Mouse (Mus musculus): ENCODE measurements around the gene Tsr1. TPM values are rescaled to one million over a fixed set of nuclear protein-coding genes. Genes with fewer than 3 reads are reported as not detected.

Tsr1 gene
- 41.7 and 54.8 TPM in 2 replicates for polyA plus RNA-seq (2014; fragmentation: Nextera tagmentation; extraction: Ambion mirVana)

DNA sequence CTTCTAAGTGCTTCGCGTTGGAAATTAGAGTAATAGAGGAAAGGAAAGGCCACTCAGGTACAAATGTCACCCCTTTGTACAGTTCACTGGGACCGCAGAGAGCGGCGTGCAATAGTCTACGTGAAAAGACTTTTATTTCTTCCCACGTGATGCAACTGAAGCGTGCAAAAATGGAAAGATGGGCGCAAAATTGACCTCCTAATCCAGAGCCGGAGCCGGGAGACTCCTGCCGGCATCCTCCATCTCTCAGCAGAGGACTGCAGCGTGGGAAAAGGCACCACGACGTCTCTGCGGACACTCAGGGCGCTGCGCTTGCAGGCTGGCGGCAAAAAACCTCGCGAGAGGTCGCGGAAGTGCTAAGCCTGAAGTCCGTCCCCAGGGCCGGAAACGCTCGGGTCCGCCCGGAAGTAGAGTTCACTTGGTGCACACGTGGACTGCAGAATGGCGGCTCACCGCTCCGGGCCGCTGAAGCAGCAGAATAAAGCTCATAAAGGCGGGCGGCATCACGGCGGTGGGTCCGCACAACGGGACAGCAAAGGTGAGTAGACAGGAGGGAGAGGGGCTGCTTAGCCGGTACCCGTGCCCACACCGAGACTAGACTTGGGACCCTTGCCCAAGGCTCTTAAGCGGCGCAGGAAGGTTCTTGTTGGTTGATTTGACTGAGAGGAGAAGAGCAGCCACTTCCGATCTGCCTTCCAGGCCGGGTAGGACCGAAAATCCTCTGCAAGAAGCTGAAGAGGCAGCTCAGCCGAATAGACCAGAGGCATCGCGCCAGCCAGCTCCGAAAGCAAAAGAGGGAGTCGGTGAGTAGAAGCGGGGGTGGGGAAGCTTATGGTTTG is at the start of gene Tsr1:
Tsr1 (plus strand) TSS at position 394 of the 839 bp plus-strand sequence.
- H3K36me3 ChIP-seq (ENCODE audit: control insufficient read depth, insufficient read depth, low read length) = peaks cover 35% of the 10 kb centered on the region
- H3K4me3 ChIP-seq (ENCODE audit: low read length) = peak within 1 kb of the TSS; percentile 77
- H3K27ac ChIP-seq (ENCODE audit: low read depth, low read length) = peak within 1 kb of the TSS; percentile 85
- H3K4me1 ChIP-seq (ENCODE audit: control insufficient read depth, insufficient read depth, low read length) = 0 out of 2 replicates have a peak, but pooled peaks cover 7% of the 10 kb centered on the region
- H3K4me2 ChIP-seq (replicated peaks; ENCODE audit: low read depth, low read length) = peak within 1 kb of the TSS; percentile 98
- peak; percentile 88 for ATAC-seq (ENCODE audit: low FRiP score, low TSS enrichment)
- H3K9me3 ChIP-seq (ENCODE audit: control insufficient read depth, low read length) = no peaks in the 10 kb centered on the region
- WGBS = under 1% methylated on average over 54 of the region's 54 CpGs
- H3K9ac ChIP-seq (ENCODE audit: low read depth, low read length) = peak within 1 kb of the TSS; percentile 83
- H3K27me3 ChIP-seq (ENCODE audit: control insufficient read depth, insufficient read depth, low read length) = no peaks in the 10 kb centered on the region

DNA sequence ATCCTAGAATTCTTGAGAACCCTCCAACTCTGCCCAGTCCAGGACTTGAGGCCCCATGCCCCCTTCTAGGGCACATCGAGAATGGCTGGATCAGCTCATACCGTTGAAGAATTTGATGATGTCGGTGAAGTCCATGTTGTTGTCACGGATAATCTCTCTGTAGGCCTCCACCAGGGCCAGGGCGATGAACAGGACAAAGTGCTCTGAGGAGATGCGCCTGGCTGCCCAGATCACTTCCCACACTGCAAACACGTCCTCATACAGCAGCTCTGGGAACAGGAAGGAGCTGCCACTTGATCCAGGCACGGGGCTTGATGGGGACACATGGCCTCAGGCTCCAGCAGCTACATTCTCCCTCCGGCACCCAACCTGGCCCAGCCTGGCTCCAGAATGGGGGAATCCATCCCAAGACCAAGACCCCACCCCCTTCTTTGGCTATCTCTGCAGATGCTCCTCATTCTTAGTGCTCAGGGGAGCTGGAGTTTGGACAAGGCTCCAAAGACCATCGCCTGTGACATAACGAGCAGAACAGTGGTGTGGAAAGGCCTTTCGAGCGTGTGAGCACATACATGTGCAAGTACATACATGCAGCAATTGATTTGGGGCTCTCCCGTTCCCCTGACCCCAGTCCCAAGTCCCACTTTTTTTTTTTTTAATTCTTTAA is 46.7 kb upstream of the Tsr1 start:
- Histone ChIP-seq H3K27ac (ENCODE audit: low read depth, low read length) (peak overlapping the region; percentile 37; the same call in 1 of the 2 replicates), H3K27me3 (ENCODE audit: control insufficient read depth, insufficient read depth, low read length) (no peaks in the 10 kb centered on the region), H3K4me2 (replicated peaks; ENCODE audit: low read depth, low read length) (no peak overlapping the region), H3K36me3 (ENCODE audit: control insufficient read depth, insufficient read depth, low read length) (peaks cover 2% of the 10 kb centered on the region; the same call in 1 of the 2 replicates), H3K4me3 (ENCODE audit: low read length) (no peak overlapping the region), H3K9ac (ENCODE audit: low read depth, low read length) (no peak overlapping the region), H3K4me1 (ENCODE audit: control insufficient read depth, insufficient read depth, low read length) (peaks cover 22% of the 10 kb centered on the region), H3K9me3 (ENCODE audit: control insufficient read depth, low read length) (no peaks in the 10 kb centered on the region)
- peak; percentile 29; the same call in 1 of the 2 replicates for ATAC-seq (ENCODE audit: low FRiP score, low TSS enrichment)
- WGBS = 59% methylated on average over 14 of the region's 14 CpGs

DNA sequence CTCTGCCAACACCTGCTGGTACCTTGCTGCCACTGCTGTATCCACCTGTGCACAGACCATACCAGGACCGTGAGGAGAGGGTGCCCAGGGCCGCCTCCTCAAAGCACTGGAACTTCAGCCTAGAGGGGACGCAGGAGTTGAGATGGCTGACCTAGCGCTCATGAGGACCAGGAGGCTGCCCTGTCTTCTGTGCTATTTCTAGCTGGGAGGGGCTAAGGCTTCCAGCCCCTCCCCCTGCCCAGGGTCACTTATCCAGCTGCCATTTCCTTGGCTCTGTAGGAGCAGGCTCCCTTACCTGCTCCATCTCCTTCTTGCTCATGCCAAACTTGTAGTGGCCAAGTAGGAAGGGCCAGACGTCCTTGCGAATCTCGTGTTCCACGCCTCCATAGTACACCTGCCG is 40.1 kb upstream of the Tsr1 start:
- Histone ChIP-seq H3K9me3 (ENCODE audit: control insufficient read depth, low read length) (no peaks in the 10 kb centered on the region), H3K4me1 (ENCODE audit: control insufficient read depth, insufficient read depth, low read length) (no peaks in the 10 kb centered on the region), H3K36me3 (ENCODE audit: control insufficient read depth, insufficient read depth, low read length) (no peaks in the 10 kb centered on the region), H3K9ac (ENCODE audit: low read depth, low read length) (no peak overlapping the region), H3K4me3 (ENCODE audit: low read length) (no peak overlapping the region), H3K4me2 (replicated peaks; ENCODE audit: low read depth, low read length) (no peak overlapping the region), H3K27ac (ENCODE audit: low read depth, low read length) (no peak overlapping the region), H3K27me3 (ENCODE audit: control insufficient read depth, insufficient read depth, low read length) (no peaks in the 10 kb centered on the region)
- ATAC-seq (ENCODE audit: low FRiP score, low TSS enrichment) = no peak
- WGBS = 86% methylated on average over 9 of the region's 9 CpGs

DNA sequence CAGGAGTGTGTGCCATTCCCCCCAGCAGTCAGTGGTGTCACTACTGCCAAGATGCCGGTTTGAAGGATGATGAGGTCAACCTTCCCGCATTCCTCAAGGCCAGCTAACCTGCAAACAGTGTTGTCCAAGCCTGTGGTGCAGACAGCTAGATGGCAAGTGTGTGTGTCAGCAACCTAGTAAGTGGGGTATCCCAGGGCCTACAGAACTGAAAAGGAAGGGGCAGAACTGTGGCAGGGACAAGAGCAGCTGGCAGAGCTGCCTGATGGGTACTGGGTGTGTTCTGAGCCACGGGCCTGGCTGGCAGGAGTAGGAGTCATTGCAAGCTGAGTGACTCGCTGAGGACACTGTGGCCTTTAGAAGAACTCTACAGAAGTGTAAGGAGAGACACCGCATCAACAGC is 35.7 kb upstream of the Tsr1 start:
- Histone ChIP-seq H3K27ac (ENCODE audit: low read depth, low read length) (no peak overlapping the region), H3K4me2 (replicated peaks; ENCODE audit: low read depth, low read length) (no peak overlapping the region), H3K9me3 (ENCODE audit: control insufficient read depth, low read length) (no peaks in the 10 kb centered on the region), H3K9ac (ENCODE audit: low read depth, low read length) (no peak overlapping the region), H3K27me3 (ENCODE audit: control insufficient read depth, insufficient read depth, low read length) (no peaks in the 10 kb centered on the region), H3K4me1 (ENCODE audit: control insufficient read depth, insufficient read depth, low read length) (no peaks in the 10 kb centered on the region), H3K36me3 (ENCODE audit: control insufficient read depth, insufficient read depth, low read length) (no peaks in the 10 kb centered on the region), H3K4me3 (ENCODE audit: low read length) (no peak overlapping the region)
- WGBS = 79% methylated on average over 5 of the region's 5 CpGs
- no peak for ATAC-seq (ENCODE audit: low FRiP score, low TSS enrichment)

- no peak for ATAC-seq (ENCODE audit: low FRiP score, low TSS enrichment)
- WGBS = 25% methylated on average over 11 of the region's 11 CpGs
- Histone ChIP-seq H3K4me3 (ENCODE audit: low read length) (no peak overlapping the region), H3K9ac (ENCODE audit: low read depth, low read length) (no peak overlapping the region), H3K36me3 (ENCODE audit: control insufficient read depth, insufficient read depth, low read length) (no peaks in the 10 kb centered on the region), H3K27me3 (ENCODE audit: control insufficient read depth, insufficient read depth, low read length) (no peaks in the 10 kb centered on the region), H3K27ac (ENCODE audit: low read depth, low read length) (no peak overlapping the region), H3K4me1 (ENCODE audit: control insufficient read depth, insufficient read depth, low read length) (no peaks in the 10 kb centered on the region), H3K9me3 (ENCODE audit: control insufficient read depth, low read length) (no peaks in the 10 kb centered on the region), H3K4me2 (replicated peaks; ENCODE audit: low read depth, low read length) (no peak overlapping the region)
These were observed 34.4 kb upstream of the Tsr1 start for GRCm38 (mm10) chr11:74863471-74863870.

DNA sequence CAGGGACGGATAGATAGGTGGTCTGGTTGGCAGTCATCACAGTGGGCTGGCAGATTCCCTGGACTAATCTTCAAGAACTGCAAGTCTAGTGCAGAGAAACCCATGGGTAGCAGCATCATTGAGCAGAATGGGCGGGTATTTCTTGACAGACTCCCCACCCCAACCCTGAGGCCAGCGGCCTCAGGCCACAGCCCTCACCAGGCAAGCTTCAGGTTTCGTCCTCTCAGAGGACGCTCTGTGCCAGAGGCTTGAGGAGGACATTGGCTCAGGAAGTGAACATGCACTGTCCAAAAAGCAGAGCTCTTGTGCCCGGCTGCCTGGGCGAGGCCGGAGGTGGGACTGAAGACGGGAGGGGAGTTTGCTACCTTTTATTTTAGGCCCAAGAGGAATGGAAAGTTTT is 33.5 kb upstream of the Tsr1 start:
- no peak for ATAC-seq (ENCODE audit: low FRiP score, low TSS enrichment)
- no peak overlapping the region for H3K9ac ChIP-seq (ENCODE audit: low read depth, low read length)
- H3K4me2 ChIP-seq (replicated peaks; ENCODE audit: low read depth, low read length) = no peak overlapping the region
- H3K27me3 ChIP-seq (ENCODE audit: control insufficient read depth, insufficient read depth, low read length) = no peaks in the 10 kb centered on the region
- no peaks in the 10 kb centered on the region for H3K4me1 ChIP-seq (ENCODE audit: control insufficient read depth, insufficient read depth, low read length)
- H3K9me3 ChIP-seq (ENCODE audit: control insufficient read depth, low read length) = no peaks in the 10 kb centered on the region
- no peak overlapping the region for H3K4me3 ChIP-seq (ENCODE audit: low read length)
- no peaks in the 10 kb centered on the region for H3K36me3 ChIP-seq (ENCODE audit: control insufficient read depth, insufficient read depth, low read length)
- H3K27ac ChIP-seq (ENCODE audit: low read depth, low read length) = no peak overlapping the region
- WGBS = 70% methylated on average over 9 of the region's 9 CpGs

DNA sequence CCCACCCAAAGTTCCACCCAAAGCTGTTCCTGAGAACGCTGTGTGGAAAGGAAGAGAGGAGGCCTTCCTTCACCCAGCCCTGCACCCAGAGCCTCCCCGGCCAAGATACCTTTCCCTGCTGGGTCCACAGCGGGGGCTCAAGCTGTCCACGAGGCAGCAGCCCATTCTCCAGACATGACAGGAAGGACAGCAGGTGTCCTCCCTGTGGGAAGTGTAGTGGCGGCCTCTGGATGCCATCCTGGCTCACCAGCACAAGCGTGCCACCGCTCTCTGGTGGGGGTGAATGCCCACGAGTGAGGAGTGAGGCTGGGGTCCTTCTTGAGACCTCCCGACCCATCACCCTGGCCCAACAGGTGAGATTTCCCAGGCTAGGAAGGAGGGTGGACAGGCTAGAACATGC is 32.6 kb upstream of the Tsr1 start:
- no peak for ATAC-seq (ENCODE audit: low FRiP score, low TSS enrichment)
- H3K27ac ChIP-seq (ENCODE audit: low read depth, low read length) = no peak overlapping the region
- no peaks in the 10 kb centered on the region for H3K4me1 ChIP-seq (ENCODE audit: control insufficient read depth, insufficient read depth, low read length)
- H3K4me3 ChIP-seq (ENCODE audit: low read length) = no peak overlapping the region
- H3K4me2 ChIP-seq (replicated peaks; ENCODE audit: low read depth, low read length) = no peak overlapping the region
- H3K27me3 ChIP-seq (ENCODE audit: control insufficient read depth, insufficient read depth, low read length) = no peaks in the 10 kb centered on the region
- H3K9ac ChIP-seq (ENCODE audit: low read depth, low read length) = no peak overlapping the region
- H3K9me3 ChIP-seq (ENCODE audit: control insufficient read depth, low read length) = no peaks in the 10 kb centered on the region
- 83% methylated on average over 9 of the region's 9 CpGs for WGBS
- H3K36me3 ChIP-seq (ENCODE audit: control insufficient read depth, insufficient read depth, low read length) = no peaks in the 10 kb centered on the region

GRCm38 (mm10) chr11:74866640-74867039 is 31.2 kb upstream of the Tsr1 start:
- 83% methylated on average over 4 of the region's 4 CpGs for WGBS
- H3K36me3 ChIP-seq (ENCODE audit: control insufficient read depth, insufficient read depth, low read length) = no peaks in the 10 kb centered on the region

DNA sequence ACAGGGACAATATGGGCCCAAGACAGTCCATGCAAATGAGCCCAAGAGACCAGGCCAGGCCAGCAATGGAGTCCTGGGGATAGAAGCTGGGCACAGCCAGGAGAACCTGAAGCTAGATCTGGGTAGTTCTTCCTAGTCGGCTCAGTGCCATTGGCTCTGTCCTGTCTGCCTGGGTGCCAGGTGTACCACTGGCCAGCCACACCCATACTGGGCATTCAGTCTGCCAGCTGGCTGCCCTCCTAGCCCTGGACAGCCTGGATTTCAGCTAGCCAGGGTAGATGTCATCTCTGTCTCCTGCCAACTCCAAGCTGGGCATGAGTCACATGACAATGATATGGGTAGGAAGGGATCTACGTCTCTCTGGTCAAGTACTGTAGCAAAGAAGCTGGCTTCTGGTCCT is 30.7 kb upstream of the Tsr1 start:
- H3K9ac ChIP-seq (ENCODE audit: low read depth, low read length) = no peak overlapping the region
- no peaks in the 10 kb centered on the region for H3K36me3 ChIP-seq (ENCODE audit: control insufficient read depth, insufficient read depth, low read length)
- no peaks in the 10 kb centered on the region for H3K9me3 ChIP-seq (ENCODE audit: control insufficient read depth, low read length)
- no peak overlapping the region for H3K4me3 ChIP-seq (ENCODE audit: low read length)
- no peak for ATAC-seq (ENCODE audit: low FRiP score, low TSS enrichment)
- 87% methylated on average over 2 of the region's 2 CpGs for WGBS
- H3K4me1 ChIP-seq (ENCODE audit: control insufficient read depth, insufficient read depth, low read length) = 0 out of 2 replicates have a peak, but pooled peaks cover 4% of the 10 kb centered on the region
- H3K4me2 ChIP-seq (replicated peaks; ENCODE audit: low read depth, low read length) = no peak overlapping the region
- no peaks in the 10 kb centered on the region for H3K27me3 ChIP-seq (ENCODE audit: control insufficient read depth, insufficient read depth, low read length)
- H3K27ac ChIP-seq (ENCODE audit: low read depth, low read length) = no peak overlapping the region

More at GRCm38 (mm10) chr11:74866640-74867039, 31.2 kb upstream of the Tsr1 start:
- H3K9me3 ChIP-seq (ENCODE audit: control insufficient read depth, low read length) = no peaks in the 10 kb centered on the region
- no peak for ATAC-seq (ENCODE audit: low FRiP score, low TSS enrichment)
- no peak overlapping the region for H3K4me3 ChIP-seq (ENCODE audit: low read length)
- no peak overlapping the region for H3K4me2 ChIP-seq (replicated peaks; ENCODE audit: low read depth, low read length)
- H3K27ac ChIP-seq (ENCODE audit: low read depth, low read length) = no peak overlapping the region
- H3K4me1 ChIP-seq (ENCODE audit: control insufficient read depth, insufficient read depth, low read length) = 0 out of 2 replicates have a peak, but pooled peaks cover 4% of the 10 kb centered on the region
- H3K27me3 ChIP-seq (ENCODE audit: control insufficient read depth, insufficient read depth, low read length) = no peaks in the 10 kb centered on the region
- no peak overlapping the region for H3K9ac ChIP-seq (ENCODE audit: low read depth, low read length)
